Mouse (Mus musculus) adrenal gland, adult 2 months (tissue): ENCODE data around the gene Phox2a. TPM values are rescaled to one million over a fixed set of nuclear protein-coding genes. Genes with fewer than 3 reads are reported as not detected.

Source experiments
- polyA plus RNA-seq: library from polyadenylated mRNA; depleted of rRNA; stranded (reverse); fragments of >200 nt; gene quantifications from 2 replicates; pipeline ENCODE4 v1.2.3, GENCODE M21; 2012; rRNA removed
- total RNA-seq, 2 experiments: library from RNA; stranded (reverse); gene quantifications; 2 replicates each; pipeline ENCODE4 v1.2.3; 2021

Gene Phox2a
- total and polyA plus RNA-seq, 3 experiments, result 15.6 to 45.9 (median 40.1) TPM

Other genes with a start within 250 kb of the Phox2a start
- gene Art2b, start 232.7 kb upstream of the Phox2a start, total RNA-seq, result not detected
- gene Art2b, start 232.7 kb upstream of the Phox2a start, polyA plus RNA-seq, result 0.06 TPM in 1 of 2 replicates, not detected in the other
- gene Clpb, start 154.7 kb upstream of the Phox2a start, total RNA-seq, result 10 to 100 TPM; 87.6 to 89.5 TPM
- 23.6 and 27.8 TPM in 2 replicates for gene Clpb, start 154.7 kb upstream of the Phox2a start, polyA plus RNA-seq
- gene Inppl1, start 19.9 kb downstream of the Phox2a start, total RNA-seq, result 10 to 100 TPM; 81.2 to 90.1 TPM
- 139 and 142 TPM in 2 replicates for gene Inppl1, start 19.9 kb downstream of the Phox2a start, polyA plus RNA-seq
- 1 to 10 TPM; 3.2 to 4.5 TPM for gene Folr2, start 38.9 kb downstream of the Phox2a start, total RNA-seq
- 3.9 and 5.0 TPM in 2 replicates for gene Folr2, start 38.9 kb downstream of the Phox2a start, polyA plus RNA-seq
- 10 to 100 TPM; 34.2 to 35.7 TPM for gene Anapc15, start 45.4 kb downstream of the Phox2a start, total RNA-seq
- 32.3 and 39.9 TPM in 2 replicates for gene Anapc15, start 45.4 kb downstream of the Phox2a start, polyA plus RNA-seq
- gene Folr1, start 52.5 kb downstream of the Phox2a start, total RNA-seq, result 10 to 100 TPM in 1 of 2 experiments, under 1 TPM in 1; 0.86 to 22.0 TPM
- gene Folr1, start 52.5 kb downstream of the Phox2a start, polyA plus RNA-seq, result 1.3 and 2.6 TPM in 2 replicates
- gene Lamtor1, start 87.6 kb downstream of the Phox2a start, total RNA-seq, result 100 to 1,000 TPM; 106 to 131 TPM
- 298 TPM in 2 replicates for gene Lamtor1, start 87.6 kb downstream of the Phox2a start, polyA plus RNA-seq
- gene Tomt, start 88.0 kb downstream of the Phox2a start, total RNA-seq, result not detected
- gene Tomt, start 88.0 kb downstream of the Phox2a start, polyA plus RNA-seq, result not detected in 2 replicates
- gene Lrrc51, start 115.6 kb downstream of the Phox2a start, total RNA-seq, result 10 to 100 TPM; 11.7 to 17.3 TPM
- 9.4 and 10.3 TPM in 2 replicates for gene Lrrc51, start 115.6 kb downstream of the Phox2a start, polyA plus RNA-seq
- gene Numa1, start 115.8 kb downstream of the Phox2a start, total RNA-seq, result 100 to 1,000 TPM; 167 to 176 TPM
- gene Numa1, start 115.8 kb downstream of the Phox2a start, polyA plus RNA-seq, result 89.3 and 96.6 TPM in 2 replicates
- gene Il18bp, start 200.4 kb downstream of the Phox2a start, total RNA-seq, result 10 to 100 TPM in 1 of 2 experiments, 1 to 10 TPM in 1; 6.1 to 22.2 TPM
- 15.5 and 18.2 TPM in 2 replicates for gene Il18bp, start 200.4 kb downstream of the Phox2a start, polyA plus RNA-seq
- gene Rnf121, start 247.2 kb downstream of the Phox2a start, total RNA-seq, result 10 to 100 TPM; 28.5 to 36.9 TPM
- 12.3 and 12.8 TPM in 2 replicates for gene Rnf121, start 247.2 kb downstream of the Phox2a start, polyA plus RNA-seq
- 10 to 100 TPM; 11.8 to 12.0 TPM for gene Xndc1, start 247.2 kb downstream of the Phox2a start, total RNA-seq
- 22.3 and 29.9 TPM in 2 replicates for gene Xndc1, start 247.2 kb downstream of the Phox2a start, polyA plus RNA-seq
- gene Xntrpc, start 247.4 kb downstream of the Phox2a start, total RNA-seq, result under 1 TPM; 0.63 to 0.79 TPM
- 2.4 and 2.5 TPM in 2 replicates for gene Xntrpc, start 247.4 kb downstream of the Phox2a start, polyA plus RNA-seq